Mouse (Mus musculus) liver, embryonic 16.5 days (tissue): Measurements from ENCODE around the gene Cobl. TPM values are rescaled to one million over a fixed set of nuclear protein-coding genes. Genes with fewer than 3 reads are reported as not detected.

Source experiments
- ATAC-seq: fragments of 200-750 bp; cut with Nextera tagmentation; 2 replicates; pipeline ENCODE4 v1.8.0; 2017; ENCODE audit warnings: low read depth, mild to moderate bottlenecking, moderate number of reproducible peaks, moderate library complexity
- H3K27ac ChIP-seq: fragments of 300-500 bp; sonication (generic); 2 replicates; pipeline ENCODE4 v1.5.1; 2014; ENCODE audit warnings: mild to moderate bottlenecking, low read length
- H3K27me3 ChIP-seq: fragments of 300-500 bp; sonication (generic); 2 replicates; pipeline ENCODE4 v1.6.1; 2014; ENCODE audit warnings: low read depth, low read length, mixed read lengths; ENCODE audit not compliant: control insufficient read depth, insufficient read depth
- H3K36me3 ChIP-seq: fragments of 300-500 bp; sonication (generic); 2 replicates; pipeline ENCODE4 v1.6.1; 2014; ENCODE audit warnings: mild to moderate bottlenecking; ENCODE audit not compliant: control insufficient read depth, insufficient read depth
- H3K4me1 ChIP-seq: fragments of 300-500 bp; sonication (generic); 2 replicates; pipeline ENCODE4 v1.6.1; 2014; ENCODE audit warnings: low read depth, low read length, mixed read lengths; ENCODE audit not compliant: control insufficient read depth
- H3K4me2 ChIP-seq: fragments of 300-500 bp; sonication (generic); 2 replicates; pipeline ENCODE4 v1.6.1; 2014; ENCODE audit warnings: low read depth, low read length, mixed read lengths
- H3K4me3 ChIP-seq: fragments of 300-500 bp; sonication (generic); 2 replicates; pipeline ENCODE4 v1.5.1; 2014; ENCODE audit warnings: low read depth, mild to moderate bottlenecking, low read length
- H3K9ac ChIP-seq: fragments of 300-500 bp; sonication (generic); 2 replicates; pipeline ENCODE4 v1.6.1; 2014; ENCODE audit warnings: low read depth, low read length
- H3K9me3 ChIP-seq: fragments of 300-500 bp; sonication (generic); replicated peaks from 2 replicates; pipeline ENCODE4 v1.6.1; 2016; ENCODE audit warnings: low read length; ENCODE audit not compliant: control insufficient read depth
- WGBS: fragments of 180-500 bp; shearing (Covaris S2); extraction: QIAGEN DNeasy Blood & Tissue Kit; methylation state at CpG from one replicate; pipeline ENCODE4 v1.1.7; 2014; ENCODE audit not compliant: insufficient replicate concordance; 5-methylcytosine and 5-hydroxymethylcytosine counted together
- polyA plus RNA-seq: library from polyadenylated mRNA; unstranded; fragments of >200 nt; fragmentation: Nextera tagmentation; extraction: Ambion mirVana; gene quantifications from 2 replicates; pipeline ENCODE4 v1.2.1, GENCODE M21; 2015

Gene Cobl
- polyA plus RNA-seq, 1 experiment from 2014 or later: 2.2 TPM

DNA sequence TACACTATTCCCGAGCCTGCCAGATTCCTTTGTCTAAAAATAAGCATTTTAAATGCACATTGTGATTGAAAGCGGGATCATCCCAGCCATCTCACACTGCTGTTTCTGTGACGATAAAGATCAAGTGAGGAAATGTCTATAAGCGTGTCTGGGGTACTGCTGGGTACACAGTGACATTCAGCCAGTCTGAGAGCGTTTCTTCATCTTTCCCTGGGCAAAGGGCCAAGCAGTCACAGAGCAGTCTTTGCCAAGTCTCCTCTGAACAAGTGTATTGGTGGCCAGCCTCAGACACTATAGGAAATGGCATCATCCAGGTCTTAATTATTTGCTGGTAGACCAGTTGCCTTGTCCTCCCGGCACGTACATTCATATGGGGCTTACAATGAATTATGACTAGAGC lies 47.9 kb downstream of the Cobl start:
- no peak overlapping the region for H3K4me2 ChIP-seq
- H3K27ac ChIP-seq: no peak overlapping the region
- H3K4me1 ChIP-seq: no peaks in the 10 kb centered on the region
- ATAC-seq: no peak
- WGBS: 66% methylated on average over 7 of the region's 7 CpGs
- H3K9me3 ChIP-seq: no peaks in the 10 kb centered on the region
- H3K27me3 ChIP-seq: no peaks in the 10 kb centered on the region
- no peaks in the 10 kb centered on the region for H3K36me3 ChIP-seq
- no peak overlapping the region for H3K4me3 ChIP-seq
- no peak overlapping the region for H3K9ac ChIP-seq

GRCm38 (mm10) chr11:12415329-12415728 lies 49.4 kb downstream of the Cobl start:
- Histone ChIP-seq H3K4me1 (no peaks in the 10 kb centered on the region), H3K4me3 (no peak overlapping the region), H3K4me2 (no peak overlapping the region), H3K36me3 (no peaks in the 10 kb centered on the region), H3K27ac (no peak overlapping the region), H3K27me3 (no peaks in the 10 kb centered on the region), H3K9me3 (no peaks in the 10 kb centered on the region), H3K9ac (no peak overlapping the region)
- 59% methylated on average over 3 of the region's 3 CpGs for WGBS
- ATAC-seq: no peak

- Histone ChIP-seq H3K36me3 (no peaks in the 10 kb centered on the region), H3K27ac (no peak overlapping the region), H3K4me3 (no peak overlapping the region), H3K9me3 (no peaks in the 10 kb centered on the region), H3K27me3 (no peaks in the 10 kb centered on the region), H3K9ac (no peak overlapping the region), H3K4me1 (no peaks in the 10 kb centered on the region), H3K4me2 (no peak overlapping the region)
- no peak for ATAC-seq
- 54% methylated on average over 1 of the region's 1 CpGs for WGBS
Observed at GRCm38 (mm10) chr11:12411950-12412349, 52.8 kb downstream of the Cobl start.

DNA sequence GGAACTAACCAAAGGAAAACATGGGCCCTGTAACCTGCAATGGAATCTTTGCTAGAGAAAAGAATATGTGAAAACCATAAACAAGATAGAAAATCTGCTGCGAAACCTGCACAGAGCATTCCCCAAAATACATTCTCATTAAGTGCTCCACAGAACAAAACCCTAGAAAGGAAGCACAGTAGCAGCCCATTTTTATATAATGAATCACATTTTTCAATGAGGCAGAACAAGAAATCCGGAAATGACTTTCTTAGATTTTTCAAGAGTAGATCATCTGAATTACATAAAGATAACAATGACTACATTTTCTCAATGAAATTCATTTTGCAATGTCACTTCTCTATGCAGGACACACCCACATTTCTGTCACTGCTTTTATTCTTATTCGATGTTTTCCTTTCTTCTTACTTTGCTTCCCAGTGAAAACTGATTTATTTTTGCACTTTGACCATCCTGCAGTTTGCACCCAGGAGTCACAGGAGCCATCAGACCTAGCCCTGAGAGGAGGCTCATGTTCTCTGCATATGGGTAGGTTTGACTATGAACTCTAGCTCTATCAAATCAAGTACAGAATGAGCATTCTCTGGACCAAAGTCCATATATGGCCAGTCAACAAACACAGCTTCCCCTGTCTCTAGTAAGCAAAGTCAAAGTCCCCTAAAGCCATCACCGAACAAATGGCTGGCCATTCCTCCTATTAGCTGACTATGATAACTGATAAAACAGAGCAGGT lies 53.5 kb downstream of the Cobl start:
- no peak overlapping the region for H3K4me2 ChIP-seq
- no peak overlapping the region for H3K27ac ChIP-seq
- no peaks in the 10 kb centered on the region for H3K36me3 ChIP-seq
- peak; percentile 76 for ATAC-seq
- H3K27me3 ChIP-seq: no peaks in the 10 kb centered on the region
- H3K9ac ChIP-seq: no peak overlapping the region
- H3K9me3 ChIP-seq: no peaks in the 10 kb centered on the region
- H3K4me1 ChIP-seq: no peaks in the 10 kb centered on the region
- WGBS: 57% methylated on average over 4 of the region's 4 CpGs
- no peak overlapping the region for H3K4me3 ChIP-seq

DNA sequence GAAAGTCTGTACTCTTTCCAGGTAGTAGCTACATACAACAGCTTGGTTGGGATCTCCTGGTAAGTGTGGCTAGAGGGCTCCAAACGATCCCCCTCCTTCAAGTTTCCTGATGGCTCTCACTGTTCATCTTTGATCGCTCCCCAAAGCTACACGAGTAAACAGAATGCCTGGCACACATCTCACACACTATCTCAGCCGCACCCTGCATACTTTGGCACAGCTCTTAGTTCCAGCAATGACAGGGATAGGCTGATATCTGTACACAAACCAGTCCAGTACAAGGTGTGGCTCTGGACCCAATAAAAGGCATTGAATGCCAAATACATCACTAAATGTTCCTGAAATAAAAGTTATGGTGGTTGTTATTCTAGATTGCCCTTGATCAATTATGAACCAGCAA lies 55.3 kb downstream of the Cobl start:
- Histone ChIP-seq H3K36me3 (no peaks in the 10 kb centered on the region), H3K4me3 (no peak overlapping the region), H3K27me3 (no peaks in the 10 kb centered on the region), H3K27ac (no peak overlapping the region), H3K4me2 (no peak overlapping the region), H3K4me1 (no peaks in the 10 kb centered on the region), H3K9ac (no peak overlapping the region), H3K9me3 (no peaks in the 10 kb centered on the region)
- no peak for ATAC-seq
- WGBS: 51% methylated on average over 4 of the region's 4 CpGs

GRCm38 (mm10) chr11:12407834-12408233 lies 56.9 kb downstream of the Cobl start:
- no peak overlapping the region for H3K27ac ChIP-seq
- WGBS: 58% methylated on average over 6 of the region's 6 CpGs
- ATAC-seq: no peak

GRCm38 (mm10) chr11:12399903-12400302 lies 64.9 kb downstream of the Cobl start:
- Histone ChIP-seq H3K4me3 (no peak overlapping the region), H3K9ac (no peak overlapping the region), H3K36me3 (no peaks in the 10 kb centered on the region), H3K4me1 (no peaks in the 10 kb centered on the region), H3K27me3 (no peaks in the 10 kb centered on the region), H3K27ac (no peak overlapping the region), H3K4me2 (no peak overlapping the region), H3K9me3 (no peaks in the 10 kb centered on the region)
- ATAC-seq: no peak
- WGBS: 60% methylated on average over 2 of the region's 2 CpGs

More at GRCm38 (mm10) chr11:12407834-12408233, 56.9 kb downstream of the Cobl start:
- Histone ChIP-seq H3K4me1 (no peaks in the 10 kb centered on the region), H3K9me3 (no peaks in the 10 kb centered on the region), H3K4me3 (no peak overlapping the region), H3K36me3 (no peaks in the 10 kb centered on the region), H3K27me3 (no peaks in the 10 kb centered on the region), H3K9ac (no peak overlapping the region), H3K4me2 (no peak overlapping the region)

- Histone ChIP-seq H3K4me1 (no peaks in the 10 kb centered on the region), H3K9ac (no peak overlapping the region), H3K36me3 (no peaks in the 10 kb centered on the region), H3K27me3 (no peaks in the 10 kb centered on the region), H3K4me2 (no peak overlapping the region), H3K4me3 (no peak overlapping the region), H3K27ac (no peak overlapping the region), H3K9me3 (no peaks in the 10 kb centered on the region)
- no peak for ATAC-seq
Observed at GRCm38 (mm10) chr11:12396196-12396595, 68.6 kb downstream of the Cobl start.

DNA sequence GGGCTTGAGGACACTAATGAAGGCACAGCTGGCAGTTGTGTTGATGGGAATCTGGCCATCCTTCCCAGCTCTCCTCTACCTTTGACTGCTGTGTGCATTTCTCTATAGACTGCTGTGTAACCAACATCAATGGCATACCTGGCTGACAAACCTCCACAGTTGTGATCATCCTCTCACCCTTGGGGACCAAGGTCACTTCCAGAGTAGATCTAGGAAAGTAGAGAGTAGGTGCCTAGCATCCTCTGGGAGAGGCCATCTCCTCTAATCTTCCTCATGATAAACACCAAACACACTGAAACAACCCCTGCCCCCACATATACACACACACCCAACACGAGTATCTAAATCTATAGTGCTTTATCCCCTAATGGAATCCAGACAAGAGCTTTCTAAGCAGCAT lies 70.1 kb downstream of the Cobl start:
- no peaks in the 10 kb centered on the region for H3K27me3 ChIP-seq
- H3K27ac ChIP-seq: no peak overlapping the region
- no peak for ATAC-seq
- no peaks in the 10 kb centered on the region for H3K4me1 ChIP-seq
- H3K9me3 ChIP-seq: no peaks in the 10 kb centered on the region
- no peak overlapping the region for H3K9ac ChIP-seq
- no peak overlapping the region for H3K4me2 ChIP-seq
- WGBS: 28% methylated on average over 1 of the region's 1 CpGs
- no peak overlapping the region for H3K4me3 ChIP-seq
- no peaks in the 10 kb centered on the region for H3K36me3 ChIP-seq
